Mouse (Mus musculus) stomach, postnatal 0 days (tissue): ENCODE data around the gene Tmcc2.

ENCODE experiments used
- CTCF ChIP-seq: IDR thresholded peaks from 2 replicates; pipeline ENCODE4 v1.5.1; 2016; ENCODE audit warnings: antibody characterized with exemption, low read depth, mild to moderate bottlenecking, moderate library complexity
- EP300 ChIP-seq: optimal IDR thresholded peaks from 2 replicates; pipeline ENCODE3; 2016; ENCODE audit warnings: antibody characterized with exemption

DNA sequence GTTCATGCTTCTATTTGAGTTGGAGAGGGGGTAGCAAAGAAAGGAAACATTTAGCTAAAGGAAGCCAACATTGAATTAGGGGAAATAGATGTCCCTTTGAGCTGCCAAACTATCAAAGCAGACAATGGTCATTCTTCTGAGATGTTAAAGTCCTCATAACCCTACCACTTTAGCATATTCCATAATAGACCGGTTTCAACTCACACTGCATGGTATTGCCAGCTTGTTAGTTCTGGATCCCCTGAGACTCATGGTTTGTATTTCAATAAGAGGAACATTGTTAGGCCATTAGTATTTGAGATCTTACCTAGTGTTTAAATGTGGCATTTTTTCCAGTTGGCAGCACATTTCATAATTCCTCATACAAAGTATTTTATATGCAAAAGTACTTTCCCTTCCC lies 45.9 kb upstream of the Tmcc2 start:
- TF ChIP-seq CTCF: no peak
- no peak for TF ChIP-seq EP300
